Comparison of ENCODE assay signal across 20 mouse cellular contexts in the genomic region with DNA sequence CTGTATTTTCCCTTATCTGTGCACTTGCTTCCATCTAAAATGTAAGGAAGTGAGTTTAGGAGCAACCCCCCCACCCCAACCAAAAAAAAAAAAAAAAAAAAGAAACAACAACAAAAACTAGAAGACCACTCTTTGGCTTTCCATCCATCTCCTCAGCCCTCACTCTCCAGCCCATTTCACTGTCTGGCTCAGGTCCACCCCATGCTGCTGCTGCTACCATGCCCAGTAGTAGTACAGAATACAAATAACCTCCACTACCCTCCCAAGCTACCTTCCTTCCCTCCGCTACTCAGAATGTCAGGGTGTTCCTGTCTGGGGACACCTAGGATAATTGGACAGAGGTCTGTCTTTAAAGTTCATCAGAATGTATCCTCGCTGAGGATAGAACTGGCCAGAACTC.
A peak's percentile ranks its signal among the peaks of the same experiment; 100 is the strongest.
DNase-seq lines count a peak whose midpoint lies in the region; ATAC-seq and TF ChIP-seq lines count a peak whose summit lies in the region.
"Had no signal": no experiment of that assay in that cellular context is flagged by ENCODE, and none has a peak within 500 bp of the region (broad histone marks: within the 10 kb centered on the region; RNA-seq: fewer than 3 reads in every experiment).

No protein-coding gene starts in this region.

- H3K9me3 ChIP-seq in embryonic facial prominence, embryonic 15.5 days (replicated peaks): no peaks in the 10 kb centered on the region
- H3K9me3 ChIP-seq in limb, embryonic 14.5 days (ENCODE audit: control insufficient read depth, low read length): no peaks in the 10 kb centered on the region
- H3K9me3 ChIP-seq: forebrain, embryonic 12.5 days; heart, embryonic 13.5 days; liver, embryonic 15.5 days; lung, embryonic 15.5 days; midbrain, embryonic 10.5 days; neural tube, embryonic 15.5 days had no signal

- intact Hi-C loops in left cerebral cortex, postnatal 4 days (cut with DNase I): loop anchor here (10.0 kb wide), 1 partner anchor 155 kb away; no protein-coding TSS in a partner anchor
- intact Hi-C loops in left cerebral cortex, postnatal 25 days (cut with DNase I): loop anchor here (5.0 kb wide), 1 partner anchor 148 kb away; no protein-coding TSS in a partner anchor
- intact Hi-C loops in gastrocnemius, postnatal 14 days (cut with DNase I; ENCODE audit: low total_unique reads): no loop called here

- DNase-seq in cerebellum, postnatal 10 days: peak; percentile 60 to 67
- no peak for DNase-seq in cerebellum, adult 9-11 months
- peak; percentile 23 for DNase-seq in left cerebral cortex, postnatal 4 days
- no peak for DNase-seq in left cerebral cortex, postnatal 25 days (ENCODE audit: low spot score in 2 of 2)
- no peak for DNase-seq in limb, embryonic 14.5 days (ENCODE audit: low spot score)
- DNase-seq in gastrocnemius, postnatal 14 days: no peak
- no peak for DNase-seq in left cerebral cortex, adult 18-20 months (ENCODE audit: low spot score in 2 of 2)
- DNase-seq: cerebellum, adult 8-10 months; retina, postnatal 1 day had no signal

- H3K36me3 ChIP-seq in embryonic facial prominence, embryonic 15.5 days: no peaks in the 10 kb centered on the region
- H3K36me3 ChIP-seq in limb, embryonic 14.5 days (ENCODE audit: control insufficient read depth, insufficient read depth, low read length): no peaks in the 10 kb centered on the region
- H3K36me3 ChIP-seq: forebrain, embryonic 12.5 days; heart, embryonic 13.5 days; liver, embryonic 15.5 days; lung, embryonic 15.5 days; midbrain, embryonic 10.5 days; neural tube, embryonic 15.5 days had no signal

- peak overlapping the region; percentile 91 for H3K27ac ChIP-seq in embryonic facial prominence, embryonic 15.5 days (replicated peaks)
- 0 out of 2 replicates have a peak overlapping the region, but pooled peaks have one; percentile 26 for H3K27ac ChIP-seq in limb, embryonic 14.5 days (replicated peaks; ENCODE audit: low read depth, low read length)
- H3K27ac ChIP-seq: heart, embryonic 13.5 days; hindbrain, embryonic 14.5 days; liver, embryonic 15.5 days; lung, embryonic 15.5 days had no signal

- no peaks in the 10 kb centered on the region for H3K27me3 ChIP-seq in embryonic facial prominence, embryonic 15.5 days
- no peaks in the 10 kb centered on the region for H3K27me3 ChIP-seq in limb, embryonic 14.5 days (ENCODE audit: control insufficient read depth, insufficient read depth, low read length)
- H3K27me3 ChIP-seq: CH12.LX; liver, embryonic 15.5 days; lung, embryonic 15.5 days; neural tube, embryonic 15.5 days had no signal

- H3K4me1 ChIP-seq in embryonic facial prominence, embryonic 15.5 days: peaks cover 48% of the 10 kb centered on the region
- H3K4me1 ChIP-seq in limb, embryonic 14.5 days (ENCODE audit: control insufficient read depth, insufficient read depth, low read length): peaks cover 21% of the 10 kb centered on the region
- H3K4me1 ChIP-seq: liver, embryonic 15.5 days had no signal

- no peak for TF ChIP-seq POLR2A in limb, embryonic 14.5 days (IDR thresholded peaks at IDR 0.05; ENCODE audit: borderline replicate concordance, extremely low read depth, insufficient read depth, insufficient read length)

- ATAC-seq in embryonic facial prominence, embryonic 15.5 days (ENCODE audit: insufficient number of reproducible peaks, low FRiP score, low TSS enrichment, low read depth): no peak
- no peak for ATAC-seq in limb, embryonic 14.5 days (ENCODE audit: low FRiP score, low read depth)
- ATAC-seq: intestine, postnatal 0 days had no signal

- H3K4me3 ChIP-seq in embryonic facial prominence, embryonic 15.5 days (replicated peaks): no peak overlapping the region
- H3K4me3 ChIP-seq in limb, embryonic 14.5 days (replicated peaks; ENCODE audit: low read length): no peak overlapping the region
- H3K4me3 ChIP-seq: forebrain, embryonic 12.5 days; heart, embryonic 13.5 days; liver, embryonic 15.5 days; lung, embryonic 15.5 days; neural tube, embryonic 15.5 days had no signal

- no peak overlapping the region for H3K9ac ChIP-seq in embryonic facial prominence, embryonic 15.5 days
- no peak overlapping the region for H3K9ac ChIP-seq in limb, embryonic 14.5 days (ENCODE audit: low read depth, low read length, severe bottlenecking)
- H3K9ac ChIP-seq: forebrain, embryonic 12.5 days; forebrain, postnatal 0 days; heart, embryonic 13.5 days; hindbrain, embryonic 14.5 days; liver, embryonic 15.5 days; lung, embryonic 15.5 days; neural tube, embryonic 15.5 days had no signal

- 82% methylated on average over 2 of the region's 2 CpGs for WGBS in embryonic facial prominence, embryonic 15.5 days
- WGBS in limb, embryonic 14.5 days: 88% methylated on average over 2 of the region's 2 CpGs

- no peak overlapping the region for H3K4me2 ChIP-seq in embryonic facial prominence, embryonic 15.5 days (replicated peaks)
- no peak overlapping the region for H3K4me2 ChIP-seq in limb, embryonic 14.5 days (replicated peaks; ENCODE audit: low read depth, low read length, severe bottlenecking)

Comparison
In these comparisons a context has a peak if more than half of its experiments do, and no peak if none do; other contexts are left out.
1. DNase-seq: peak in cerebellum, postnatal 10 days (2 of 2) and left cerebral cortex, postnatal 4 days (single experiment); none in cerebellum, adult 9-11 months (single experiment), left cerebral cortex, postnatal 25 days (0 of 2), limb, embryonic 14.5 days (single experiment), gastrocnemius, postnatal 14 days (single experiment) and left cerebral cortex, adult 18-20 months (0 of 2).